Mouse (Mus musculus): Measurements from ENCODE around the gene Nacad. TPM values are rescaled to one million over a fixed set of nuclear protein-coding genes. Genes with fewer than 3 reads are reported as not detected.

Nacad gene
- total RNA-seq, 2 experiments from 2014 or later = not detected

- ATAC-seq (ENCODE audit: poor library complexity, severe bottlenecking) = no peak
Observed at GRCm38 (mm10) chr11:6604604-6604936, 1.3 kb downstream of the Nacad start.

- peak; percentile 22; the same call in 1 of the 2 replicates for ATAC-seq (ENCODE audit: poor library complexity, severe bottlenecking)
Observed at GRCm38 (mm10) chr11:6603887-6604603, 1.8 kb downstream of the Nacad start.

GRCm38 (mm10) chr11:6603224-6603623 lies 2.6 kb downstream of the Nacad start:
- no peak for ATAC-seq (ENCODE audit: poor library complexity, severe bottlenecking)

- ATAC-seq (ENCODE audit: poor library complexity, severe bottlenecking) = no peak
Observed at GRCm38 (mm10) chr11:6602662-6603061, 3.2 kb downstream of the Nacad start.

GRCm38 (mm10) chr11:6601649-6602480 lies 4.0 kb downstream of the Nacad start:
- no peak for ATAC-seq (ENCODE audit: poor library complexity, severe bottlenecking)

- ATAC-seq (ENCODE audit: poor library complexity, severe bottlenecking) = no peak
Observed at GRCm38 (mm10) chr11:6600284-6600944, 5.4 kb downstream of the Nacad start.

GRCm38 (mm10) chr11:6599831-6600230 lies 6.0 kb downstream of the Nacad start:
- no peak for ATAC-seq (ENCODE audit: poor library complexity, severe bottlenecking)

- ATAC-seq (ENCODE audit: poor library complexity, severe bottlenecking) = no peak
Observed at GRCm38 (mm10) chr11:6599011-6599681, 6.7 kb downstream of the Nacad start.

- no peak for ATAC-seq (ENCODE audit: poor library complexity, severe bottlenecking)
Observed at GRCm38 (mm10) chr11:6598191-6598889, 7.5 kb downstream of the Nacad start.

GRCm38 (mm10) chr11:6597523-6597922 lies 8.3 kb downstream of the Nacad start:
- no peak for ATAC-seq (ENCODE audit: poor library complexity, severe bottlenecking)

- no peak for ATAC-seq (ENCODE audit: poor library complexity, severe bottlenecking)
Observed at GRCm38 (mm10) chr11:6596616-6597015, 9.2 kb downstream of the Nacad start.

- ATAC-seq (ENCODE audit: poor library complexity, severe bottlenecking) = no peak
Observed at GRCm38 (mm10) chr11:6596205-6596604, 9.6 kb downstream of the Nacad start.

- ATAC-seq (ENCODE audit: poor library complexity, severe bottlenecking) = no peak
Observed at GRCm38 (mm10) chr11:6595339-6595738, 10.5 kb downstream of the Nacad start.

GRCm38 (mm10) chr11:6594845-6595244 lies 11.0 kb downstream of the Nacad start:
- no peak for ATAC-seq (ENCODE audit: poor library complexity, severe bottlenecking)

GRCm38 (mm10) chr11:6593406-6593805 lies 12.4 kb downstream of the Nacad start:
- no peak for ATAC-seq (ENCODE audit: poor library complexity, severe bottlenecking)

GRCm38 (mm10) chr11:6590933-6591675 lies 14.7 kb downstream of the Nacad start:
- no peak for ATAC-seq (ENCODE audit: poor library complexity, severe bottlenecking)

- no peak for ATAC-seq (ENCODE audit: poor library complexity, severe bottlenecking)
Observed at GRCm38 (mm10) chr11:6589838-6590237, 16.0 kb downstream of the Nacad start.

GRCm38 (mm10) chr11:6588295-6588694 lies 17.6 kb downstream of the Nacad start:
- no peak for ATAC-seq (ENCODE audit: poor library complexity, severe bottlenecking)

GRCm38 (mm10) chr11:6587249-6587940 lies 18.5 kb downstream of the Nacad start:
- no peak for ATAC-seq (ENCODE audit: poor library complexity, severe bottlenecking)

Measured in megakaryocyte, adult 5-6 weeks (primary cell).